Mouse (Mus musculus) urinary bladder, postnatal 36 days (tissue): Measurements from ENCODE around the gene Dph1.
A peak's percentile ranks its signal among the peaks of the same experiment; 100 is the strongest.
"Not testable (repeated sequence)": the region's sequence is repeated elsewhere in the genome, so short reads cannot be mapped to it uniquely, and the experiment has no call there.

Source experiments
- DNase-seq, 2 experiments: peaks; one replicate each; pipeline ENCODE4 v3.0.0; 2022; ENCODE audit warnings: low spot score in 2 of 2, mixed read lengths in 1 of 2

The Dph1 gene

GRCm38 (mm10) chr11:75203926-75204325 is 12.9 kb upstream of the Dph1 start:
- no peak for DNase-seq

GRCm38 (mm10) chr11:75201721-75202120 is 10.7 kb upstream of the Dph1 start:
- DNase-seq, result no peak

GRCm38 (mm10) chr11:75200935-75201334 is 9.9 kb upstream of the Dph1 start:
- no peak for DNase-seq

GRCm38 (mm10) chr11:75199951-75200350 is 8.9 kb upstream of the Dph1 start:
- DNase-seq, result no peak

GRCm38 (mm10) chr11:75198792-75199191 is 7.8 kb upstream of the Dph1 start:
- no peak for DNase-seq

GRCm38 (mm10) chr11:75197956-75198355 is 6.9 kb upstream of the Dph1 start:
- no peak for DNase-seq

GRCm38 (mm10) chr11:75196131-75196530 is 5.1 kb upstream of the Dph1 start:
- no peak for DNase-seq

GRCm38 (mm10) chr11:75194850-75195461 is 3.9 kb upstream of the Dph1 start:
- peak in 1 of 2 experiments; percentile 29 for DNase-seq

GRCm38 (mm10) chr11:75194121-75194849 is 3.2 kb upstream of the Dph1 start:
- DNase-seq, result no peak

- peak; percentile 73 to 81 for DNase-seq
Observed at GRCm38 (mm10) chr11:75193256-75194071, 2.4 kb upstream of the Dph1 start, which contains the start of gene Rtn4rl1. Rtn4rl1 (plus strand) TSS chr11:75193783.

GRCm38 (mm10) chr11:75192336-75193214 is 1.5 kb upstream of the Dph1 start:
- DNase-seq, result peak; percentile 74 to 88

GRCm38 (mm10) chr11:75191841-75192240 is 800 bp upstream of the Dph1 start:
- no peak for DNase-seq

GRCm38 (mm10) chr11:75190371-75190724 is 693 bp downstream of the Dph1 start:
- peak in 1 of 2 experiments; percentile 85 for DNase-seq

GRCm38 (mm10) chr11:75189713-75190370 is 1.2 kb downstream of the Dph1 start:
- no peak for DNase-seq

- no peak for DNase-seq
Observed at GRCm38 (mm10) chr11:75184986-75185385, 6.1 kb downstream of the Dph1 start.

- no peak for DNase-seq
Observed at GRCm38 (mm10) chr11:75184573-75184972, 6.5 kb downstream of the Dph1 start.

- DNase-seq, result no peak
Observed at GRCm38 (mm10) chr11:75183917-75184570, 7.0 kb downstream of the Dph1 start.

- peak; percentile 88 to 90 for DNase-seq
Observed at GRCm38 (mm10) chr11:75178672-75179208, 12.3 kb downstream of the Dph1 start, which contains the start of gene Ovca2. Ovca2 (minus strand) TSS chr11:75178835.

GRCm38 (mm10) chr11:75178011-75178410 is 13.0 kb downstream of the Dph1 start:
- DNase-seq, result no peak

GRCm38 (mm10) chr11:75174574-75174973 is 16.5 kb downstream of the Dph1 start:
- DNase-seq, result not testable (repeated sequence)
